Mouse (Mus musculus): ENCODE measurements at regions not wholly inside any gene's neighbourhood (a gene's known extent, or its start where the extent isn't known, plus 50 kb on each side); places are given as distances from the start of the nearest gene placed in this dataset.

DNA sequence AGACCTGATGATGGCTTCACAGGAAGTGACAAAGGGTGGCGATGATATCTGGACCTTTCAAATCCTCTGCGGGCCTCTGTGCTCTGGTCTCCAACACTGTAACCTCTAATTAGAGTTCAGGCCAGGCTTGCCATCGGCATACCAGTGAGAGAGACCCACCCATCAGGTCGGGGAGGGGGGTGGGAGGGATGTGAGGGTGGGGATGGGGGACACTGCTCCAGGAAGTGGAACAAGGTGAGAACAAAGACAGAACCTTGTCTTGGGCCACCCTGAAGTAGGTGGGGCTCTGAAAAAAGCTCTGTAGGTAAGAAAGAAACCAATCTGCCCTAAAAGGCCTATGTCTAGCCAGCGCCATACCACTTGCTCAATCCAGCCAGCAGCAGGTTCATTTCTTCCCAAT, 243.0 kb upstream of the Tle3 start:
- no peak for DNase-seq (ENCODE audit: low spot score in 2 of 2)

DNA sequence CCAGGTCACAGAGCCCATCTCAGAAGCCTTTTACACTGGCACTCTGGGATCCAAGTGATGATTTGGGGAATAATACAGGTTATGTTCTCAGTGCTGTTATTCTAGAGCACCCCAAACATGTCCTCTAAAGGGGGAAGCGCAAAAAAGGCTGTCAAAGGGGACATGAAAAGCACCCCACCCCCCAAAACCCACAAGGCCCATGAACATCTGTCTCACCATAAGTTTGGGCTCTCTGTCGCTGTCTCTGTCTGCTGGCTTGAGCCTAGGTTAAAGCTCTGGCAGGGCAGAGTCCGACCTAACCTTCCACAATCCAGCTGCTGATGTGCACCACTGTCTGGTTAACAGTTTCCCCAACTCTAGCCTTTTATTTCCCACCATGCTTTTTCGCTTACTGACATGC, 241.3 kb upstream of the Tle3 start:
- DNase-seq (ENCODE audit: low spot score in 2 of 2): no peak

DNA sequence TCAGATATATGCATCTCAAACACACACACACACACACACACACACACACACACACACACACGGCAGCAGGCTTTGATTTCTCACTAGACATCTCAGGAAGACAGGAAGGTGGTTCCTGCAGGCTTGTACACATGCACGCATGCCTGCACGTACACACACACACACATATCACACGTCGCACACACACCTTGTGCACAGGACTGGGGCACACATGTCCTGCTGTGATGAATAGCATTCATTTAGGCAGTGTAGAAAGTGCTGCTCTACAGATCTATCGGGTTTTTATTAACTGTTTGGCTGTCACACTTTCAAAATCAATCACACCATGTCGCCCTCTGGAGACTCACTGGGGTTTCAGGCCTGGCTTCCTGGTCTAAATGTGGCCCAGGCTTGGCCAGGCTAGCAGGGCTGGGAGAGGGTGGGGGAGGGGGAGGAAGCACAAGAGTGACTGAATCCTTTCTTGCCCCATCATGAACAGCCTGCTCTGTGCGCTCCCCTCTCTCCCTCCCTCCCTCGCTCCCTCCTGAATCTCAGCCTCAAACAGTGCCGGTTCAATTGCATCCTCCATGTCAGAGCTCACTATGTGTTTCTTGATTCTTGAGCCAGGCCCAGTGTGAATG, 236.8 kb upstream of the Tle3 start:
- no peak for DNase-seq (ENCODE audit: low spot score in 2 of 2)

DNA sequence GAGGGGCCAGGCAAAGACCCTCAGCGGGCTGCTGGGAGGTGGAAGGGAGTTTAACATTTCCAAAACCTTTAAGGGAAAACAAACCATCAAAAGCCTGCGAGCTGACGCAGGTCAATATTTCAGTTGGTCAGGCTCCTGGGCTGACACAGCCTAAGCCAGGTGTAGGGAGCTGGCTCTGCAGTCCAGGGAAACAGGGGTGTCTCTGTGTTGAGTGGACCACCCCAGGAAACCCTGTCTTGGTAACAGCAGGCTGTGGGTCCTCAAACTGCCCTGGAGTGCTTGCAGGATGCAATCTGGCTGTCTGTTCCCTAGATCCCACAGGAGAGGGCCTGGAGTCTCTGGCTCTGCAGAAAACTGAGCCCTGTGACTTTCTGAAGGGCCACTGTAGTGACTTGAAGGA, 236.2 kb upstream of the Tle3 start:
- no peak for DNase-seq (ENCODE audit: low spot score in 2 of 2)

DNA sequence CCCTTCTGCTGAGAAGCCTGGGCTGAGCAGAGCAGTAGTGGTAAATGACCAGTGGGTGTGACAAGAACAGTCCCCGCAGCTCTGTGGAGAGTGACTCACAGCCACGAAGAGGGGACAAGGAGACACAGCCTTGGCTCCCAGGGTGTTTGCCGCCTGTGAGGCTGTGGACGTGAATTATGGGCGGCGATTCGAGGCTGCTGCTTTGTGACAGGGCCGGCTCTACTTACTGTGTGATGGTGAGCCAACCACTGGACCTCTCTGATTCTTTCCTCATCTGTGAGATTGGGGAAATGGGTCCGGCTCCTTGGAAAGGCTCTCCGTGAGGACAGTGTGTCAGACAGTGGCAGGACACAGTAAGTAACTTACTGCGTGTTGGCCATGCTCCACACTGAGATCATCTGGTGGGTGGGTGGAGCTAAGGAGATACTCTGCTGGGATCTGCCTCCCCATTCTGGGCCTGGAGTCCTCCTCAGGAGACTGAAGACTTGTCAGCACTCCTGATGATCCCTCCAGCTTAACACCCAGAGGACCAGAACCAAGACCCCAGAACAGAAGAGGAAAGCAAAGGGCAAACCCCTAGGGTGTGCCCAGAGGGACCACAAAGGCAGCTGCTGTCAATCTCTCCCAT, 233.3 kb upstream of the Tle3 start:
- DNase-seq (ENCODE audit: low spot score in 2 of 2): no peak

DNA sequence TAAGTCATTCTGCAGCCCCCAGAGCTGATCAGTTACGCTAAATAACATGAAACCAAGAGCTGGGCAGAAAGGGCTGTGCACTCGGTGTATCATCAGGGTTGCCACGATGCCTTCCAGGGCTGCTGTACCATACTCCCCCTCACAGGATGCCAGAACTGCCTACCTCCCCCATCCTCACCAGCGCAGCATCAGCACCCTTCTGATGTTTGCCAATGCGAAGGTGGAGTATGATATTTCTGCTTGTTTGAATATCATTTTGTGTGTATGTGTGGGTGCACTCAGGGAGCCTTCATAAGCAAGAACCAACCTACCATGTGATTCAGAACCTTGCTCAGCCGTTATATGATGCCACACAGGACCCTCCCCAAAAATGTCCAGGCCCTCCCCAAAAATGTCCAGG, 229.1 kb upstream of the Tle3 start:
- peak; percentile 51 to 63 for DNase-seq (ENCODE audit: low spot score in 2 of 2)

DNA sequence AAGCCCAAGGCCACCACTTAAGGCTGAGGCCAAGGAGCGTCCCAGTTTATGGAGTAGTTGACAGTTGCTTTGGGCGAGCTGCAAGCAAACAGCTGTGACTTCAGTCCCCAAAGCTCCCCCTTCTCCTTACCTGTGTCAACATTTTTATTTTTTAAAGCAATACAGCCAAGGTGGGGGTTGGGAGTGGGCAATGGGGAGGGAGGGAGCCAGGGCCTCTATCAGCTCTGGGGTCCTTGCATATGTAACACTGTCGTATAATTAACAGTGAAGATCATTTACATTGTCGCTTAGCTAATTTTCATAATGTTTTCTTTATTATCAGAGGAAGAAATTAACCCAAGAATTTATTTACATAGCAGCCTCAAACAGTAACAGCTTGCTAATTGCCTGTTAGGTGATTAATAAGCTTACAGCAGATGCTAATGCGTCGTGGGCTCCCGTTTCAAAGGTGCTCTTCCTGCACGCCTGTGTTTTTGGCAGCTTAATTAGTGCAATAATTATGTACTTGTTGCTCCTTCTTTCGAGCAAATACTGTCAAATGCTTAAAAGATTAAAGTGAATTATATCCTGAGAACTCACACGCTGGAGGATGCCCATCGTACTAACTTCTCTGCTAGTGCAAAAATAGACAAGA, 227.4 kb upstream of the Tle3 start:
- no peak for DNase-seq (ENCODE audit: low spot score in 2 of 2)

DNA sequence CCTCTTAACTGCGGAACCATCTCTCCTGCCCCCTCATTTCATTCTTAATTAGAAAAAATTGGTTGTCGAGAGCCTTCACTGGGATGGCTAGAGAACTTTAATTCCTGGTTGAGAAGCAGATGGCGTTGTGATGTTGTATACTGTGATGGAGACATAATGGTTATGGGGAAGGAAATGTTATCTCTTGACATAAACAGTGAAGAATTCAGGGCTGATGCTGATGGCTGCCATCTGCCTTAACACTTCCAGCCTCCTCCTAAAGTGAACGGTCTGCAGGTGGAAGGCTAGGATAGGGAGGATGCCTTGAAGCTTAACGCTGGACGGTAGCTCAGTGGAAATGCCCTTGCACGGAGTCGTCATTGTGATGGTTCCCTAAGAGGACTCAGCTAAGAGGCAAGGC, 226.4 kb upstream of the Tle3 start:
- DNase-seq (ENCODE audit: low spot score in 2 of 2): no peak

DNA sequence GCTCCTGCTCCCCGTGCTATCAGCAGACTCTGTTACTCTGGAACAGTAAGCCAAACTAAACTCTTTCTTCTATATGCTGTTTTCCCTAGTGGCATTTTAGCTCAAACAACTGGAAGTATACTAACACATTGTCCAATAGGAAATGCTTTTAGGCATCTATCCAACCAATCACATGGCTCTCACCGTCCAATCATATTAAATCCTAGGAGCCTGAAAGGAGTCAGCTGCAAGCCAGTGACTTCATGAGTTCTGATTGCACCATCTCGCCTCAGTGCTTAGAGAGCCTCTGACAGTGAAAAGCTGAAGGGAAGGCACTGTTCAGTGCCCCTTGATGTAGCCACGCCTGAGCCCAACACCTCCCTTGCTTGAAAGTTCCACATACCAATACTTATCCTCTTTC, 221.0 kb upstream of the Tle3 start:
- DNase-seq (ENCODE audit: low spot score in 2 of 2): no peak

DNA sequence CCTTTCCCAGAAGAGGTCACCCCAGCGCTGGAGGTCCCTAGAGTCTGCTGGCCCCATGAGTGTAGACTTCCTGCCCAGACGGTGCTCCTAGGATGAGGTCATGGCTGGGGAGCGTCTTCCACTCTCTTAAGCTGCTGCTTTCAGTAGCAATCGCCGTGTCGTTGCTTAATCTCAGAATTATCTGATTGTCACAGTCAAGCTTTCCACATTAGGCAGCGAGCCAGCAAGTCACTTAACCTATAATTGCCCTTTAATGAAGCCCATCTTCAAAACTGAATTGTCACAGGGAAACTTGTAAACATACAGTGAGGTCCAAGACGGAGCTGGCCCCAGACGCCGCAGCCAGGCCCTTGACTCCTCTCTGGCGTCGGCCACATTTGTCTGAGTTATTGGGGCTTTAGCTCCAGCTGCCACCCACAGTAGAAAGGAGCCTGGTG, 220.2 kb upstream of the Tle3 start:
- DNase-seq (ENCODE audit: low spot score in 2 of 2): no peak

DNA sequence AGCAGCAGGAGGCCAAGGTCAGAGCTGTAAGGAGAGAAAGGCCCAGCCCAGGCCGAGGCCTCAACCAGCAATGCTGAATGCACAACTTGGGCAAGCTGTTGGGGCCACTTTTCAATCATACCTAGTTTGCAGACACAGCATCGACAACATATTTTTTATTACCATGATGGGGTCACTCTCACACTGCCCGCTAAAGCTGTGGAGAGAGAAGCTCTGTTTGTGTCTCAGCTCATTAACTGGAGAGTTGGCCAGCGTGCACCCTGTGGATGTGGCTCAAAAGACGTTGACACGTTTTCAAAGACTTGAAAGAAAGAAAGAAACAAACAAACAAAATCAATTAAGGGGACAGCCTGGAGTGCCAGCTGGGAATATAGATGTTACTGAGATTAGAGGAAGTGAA, 217.4 kb upstream of the Tle3 start:
- no peak for DNase-seq (ENCODE audit: low spot score in 2 of 2)

DNA sequence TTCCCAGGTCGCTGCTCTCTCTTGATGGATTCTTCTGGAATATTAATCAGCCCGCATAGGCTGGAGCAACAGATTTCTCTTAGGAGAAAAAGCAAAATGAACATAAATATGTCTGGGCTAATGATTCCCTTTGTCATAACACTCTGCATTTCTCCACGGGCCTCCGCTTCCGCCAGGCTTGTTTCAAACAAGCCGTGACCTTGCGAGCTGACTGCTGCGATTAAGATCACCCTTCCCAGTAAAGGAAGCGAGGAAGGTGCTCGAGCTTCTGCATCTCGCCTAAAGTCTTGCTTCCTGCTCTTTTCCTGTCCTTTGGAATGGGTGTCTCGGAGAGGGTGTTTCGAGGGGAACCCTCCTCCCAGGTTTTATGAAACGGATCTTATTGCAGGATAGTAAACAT, 216.3 kb upstream of the Tle3 start:
- no peak for DNase-seq (ENCODE audit: low spot score in 2 of 2)

DNA sequence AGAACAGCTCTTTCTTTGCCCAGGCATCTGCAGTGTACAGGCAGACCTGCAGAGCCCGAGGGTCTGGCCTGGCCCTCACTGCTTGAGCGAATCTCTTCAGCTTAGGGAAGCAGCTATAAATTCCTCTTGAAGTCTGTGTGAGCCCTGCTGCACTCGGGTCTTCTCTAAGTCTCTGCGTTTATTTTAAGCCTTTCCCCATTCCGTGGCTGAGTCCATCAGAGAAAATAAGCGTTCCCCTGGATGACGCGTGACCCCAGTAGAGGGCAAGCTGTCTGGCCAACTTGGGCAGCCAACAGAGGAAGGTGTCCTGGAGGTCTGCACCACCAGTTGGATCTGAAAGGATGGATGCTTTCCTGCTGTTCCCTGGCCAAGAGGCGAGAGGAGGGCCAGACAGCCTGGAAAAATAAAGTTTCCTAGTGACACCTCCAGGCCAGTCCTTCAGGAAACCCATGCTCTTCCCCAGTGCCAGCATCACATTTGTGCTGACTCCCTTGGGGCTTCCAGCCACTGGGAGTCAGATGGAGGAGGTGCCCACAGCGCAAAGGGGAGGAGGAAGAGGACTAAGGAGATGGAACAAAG, 213.9 kb upstream of the Tle3 start:
- DNase-seq (ENCODE audit: low spot score in 2 of 2): no peak

DNA sequence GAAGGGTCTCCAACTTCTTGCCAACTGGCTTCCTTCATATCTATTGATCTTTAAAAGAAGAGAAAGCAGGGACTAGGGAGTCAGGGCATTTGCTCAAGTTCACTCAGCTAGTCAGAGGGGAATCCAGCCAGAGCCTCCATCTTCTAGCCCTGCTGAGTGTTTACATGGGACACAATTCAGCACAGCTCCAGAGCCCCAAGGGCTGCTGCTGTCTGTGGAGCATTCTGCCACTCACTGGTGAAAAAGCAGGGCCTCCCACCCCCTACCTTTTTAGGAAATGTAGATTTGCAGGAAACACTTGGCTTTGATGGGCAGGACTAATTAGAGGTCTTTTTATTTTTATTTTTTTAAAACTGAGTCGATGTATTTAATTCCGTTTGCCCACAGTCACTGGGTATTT, 213.0 kb upstream of the Tle3 start:
- DNase-seq (ENCODE audit: low spot score in 2 of 2): no peak

DNA sequence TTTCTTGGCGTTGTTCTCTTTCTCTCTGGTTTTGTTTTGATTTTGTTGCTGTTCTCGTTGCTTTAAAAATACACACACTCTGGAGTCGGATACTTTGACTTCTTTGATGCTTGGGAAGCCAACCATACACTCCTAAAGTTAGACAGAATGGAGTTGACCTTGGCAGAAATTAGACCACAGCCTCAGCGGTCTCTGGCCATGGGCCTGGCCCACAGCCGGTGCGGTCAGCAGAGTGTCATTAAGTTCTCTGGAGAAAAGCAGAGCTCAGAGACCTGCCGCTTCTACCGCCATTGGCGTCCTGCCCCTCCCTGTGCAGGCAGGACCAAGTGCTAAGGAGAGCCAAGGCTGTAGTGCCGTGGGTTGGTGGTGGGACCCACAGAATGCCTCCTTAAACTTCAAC, 212.6 kb upstream of the Tle3 start:
- no peak for DNase-seq (ENCODE audit: low spot score in 2 of 2)

DNA sequence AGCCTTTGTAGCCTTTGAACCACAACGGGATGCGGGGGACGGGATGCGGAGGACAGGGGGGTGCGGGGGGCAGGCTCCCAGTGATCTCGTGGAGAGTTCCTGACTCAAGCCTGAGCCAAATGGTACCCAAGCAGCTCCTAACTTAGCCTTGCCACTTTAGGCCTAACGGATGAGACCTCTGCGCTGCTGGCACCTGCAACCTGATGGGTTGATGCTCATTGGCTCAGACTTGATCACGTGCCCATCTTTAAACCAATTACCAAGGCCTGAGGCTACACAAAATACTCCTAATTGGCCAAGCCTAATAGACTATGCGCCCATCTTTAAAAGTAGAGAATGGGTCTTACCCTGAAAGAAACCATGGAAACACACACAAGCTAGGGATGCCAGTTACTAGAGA, 209.3 kb upstream of the Tle3 start:
- no peak for DNase-seq (ENCODE audit: low spot score in 2 of 2)

DNA sequence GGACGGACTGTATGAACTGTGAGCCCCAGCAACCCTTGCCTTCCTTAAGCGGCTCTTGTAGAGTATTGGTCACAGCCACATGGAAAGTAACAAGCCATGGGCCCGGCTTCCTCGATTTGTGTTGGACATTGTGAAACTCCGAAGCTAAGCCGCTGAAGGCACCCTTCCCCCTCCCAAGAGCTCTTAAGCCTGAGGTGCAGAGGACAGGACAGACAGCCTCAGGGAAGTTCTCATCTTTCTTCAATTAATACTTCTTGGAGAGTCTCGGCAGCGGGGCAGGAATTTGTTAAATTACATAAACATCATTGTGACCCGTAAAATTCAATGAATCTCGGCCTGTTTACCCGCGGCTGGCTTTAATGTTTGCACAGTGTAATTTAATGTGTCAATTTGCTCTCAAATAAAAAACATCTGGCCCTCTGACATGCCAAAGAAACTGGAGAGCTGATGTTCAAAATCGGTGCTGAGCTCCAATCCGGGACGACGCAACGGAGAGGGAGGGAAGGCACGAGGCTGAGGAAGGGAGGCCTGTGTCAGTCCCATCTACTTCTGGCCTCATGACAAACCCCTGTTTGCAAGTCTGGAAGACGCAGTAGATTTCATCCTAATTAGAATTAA, 208.4 kb upstream of the Tle3 start:
- DNase-seq (ENCODE audit: low spot score in 2 of 2): no peak

DNA sequence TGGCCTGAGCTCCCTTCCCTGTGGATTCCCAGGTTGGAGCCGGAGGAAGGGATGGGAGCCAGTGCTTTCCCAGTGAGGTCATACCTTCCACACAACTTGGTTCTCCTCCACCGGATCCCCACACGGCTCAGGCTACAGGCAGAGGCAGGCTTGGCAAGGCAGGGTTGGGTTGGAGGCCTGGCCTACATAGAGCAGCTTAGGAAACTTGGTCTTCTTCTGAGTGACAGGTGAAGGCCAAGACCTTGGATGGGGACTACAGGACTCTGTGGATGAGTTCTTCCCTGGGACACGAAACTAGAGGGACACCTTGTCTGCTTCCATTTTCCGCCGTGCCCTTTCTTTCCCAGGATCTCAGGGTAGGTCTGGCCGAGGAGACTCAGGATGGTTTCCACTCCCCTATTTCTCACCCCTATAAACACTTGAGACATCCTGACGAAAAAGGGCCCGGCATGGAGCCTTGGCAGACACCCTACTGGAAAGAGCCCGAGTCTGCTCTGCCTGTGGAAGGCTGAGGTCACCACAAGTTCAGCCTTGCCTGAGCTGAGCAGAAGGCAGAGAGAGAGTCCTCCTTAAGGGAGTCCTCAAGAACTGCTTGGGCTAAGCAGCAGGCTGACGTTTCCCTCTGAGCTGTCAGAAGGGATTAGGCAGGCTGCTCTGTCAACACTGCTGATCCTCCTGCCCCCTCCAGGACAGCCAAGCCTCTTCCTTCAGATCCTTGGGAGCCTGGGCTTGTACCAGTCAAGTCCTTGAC, 207.5 kb upstream of the Tle3 start:
- DNase-seq (ENCODE audit: low spot score in 2 of 2): no peak

DNA sequence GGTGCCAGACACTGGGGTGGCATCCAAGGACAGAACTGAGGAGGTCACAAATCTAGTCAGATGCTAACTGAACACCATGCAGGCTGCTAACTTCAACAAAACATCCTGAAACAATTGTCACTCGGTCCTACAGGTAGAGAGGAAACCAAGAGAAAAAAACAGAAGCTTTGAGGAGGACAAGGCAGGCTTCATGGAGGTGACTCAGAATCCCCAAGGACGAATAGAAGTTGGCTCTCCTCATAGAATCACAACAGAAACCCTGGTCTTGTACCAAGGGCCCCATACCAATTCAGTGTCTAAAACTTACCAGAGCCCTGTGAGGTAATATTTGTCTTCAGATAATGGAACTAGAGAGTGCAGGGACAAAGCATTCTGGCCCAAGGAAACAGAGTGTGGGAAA, 206.1 kb upstream of the Tle3 start:
- DNase-seq (ENCODE audit: low spot score in 2 of 2): no peak

DNA sequence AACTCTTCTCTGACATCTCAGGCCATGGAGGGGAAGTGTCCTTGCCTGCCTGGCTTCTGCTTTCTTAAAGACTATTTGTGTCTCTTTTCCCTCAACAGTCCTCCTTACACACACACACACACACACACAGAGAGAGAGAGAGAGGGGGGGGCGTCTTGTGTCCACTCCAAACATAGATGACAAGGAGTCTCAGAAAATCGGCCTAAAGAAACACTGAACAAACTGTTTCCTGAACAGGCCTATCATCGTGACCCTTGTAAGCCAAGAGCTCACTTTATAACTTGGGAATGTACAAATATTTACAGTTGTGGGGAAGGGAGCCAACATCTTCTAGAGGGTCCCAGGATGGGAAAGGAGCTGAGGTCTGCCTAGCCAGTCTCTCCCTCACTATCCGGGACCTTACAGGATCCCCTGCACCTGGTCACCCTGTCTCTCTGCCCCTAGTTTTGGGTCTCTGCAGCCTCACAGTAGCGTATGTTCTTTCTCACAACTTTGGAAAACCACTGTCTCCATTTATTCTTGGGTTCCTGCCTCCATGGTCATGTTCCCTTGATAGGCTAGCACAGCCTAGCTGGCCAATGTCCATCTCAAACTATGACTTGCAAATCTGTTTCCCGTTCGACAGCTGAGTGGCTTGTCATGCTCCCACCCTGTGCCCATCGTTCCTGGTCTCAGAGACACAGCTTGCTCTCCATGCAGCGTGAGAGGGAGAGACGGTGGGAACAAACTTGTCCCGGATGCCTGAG, 204.9 kb upstream of the Tle3 start:
- no peak for DNase-seq (ENCODE audit: low spot score in 2 of 2)

DNA sequence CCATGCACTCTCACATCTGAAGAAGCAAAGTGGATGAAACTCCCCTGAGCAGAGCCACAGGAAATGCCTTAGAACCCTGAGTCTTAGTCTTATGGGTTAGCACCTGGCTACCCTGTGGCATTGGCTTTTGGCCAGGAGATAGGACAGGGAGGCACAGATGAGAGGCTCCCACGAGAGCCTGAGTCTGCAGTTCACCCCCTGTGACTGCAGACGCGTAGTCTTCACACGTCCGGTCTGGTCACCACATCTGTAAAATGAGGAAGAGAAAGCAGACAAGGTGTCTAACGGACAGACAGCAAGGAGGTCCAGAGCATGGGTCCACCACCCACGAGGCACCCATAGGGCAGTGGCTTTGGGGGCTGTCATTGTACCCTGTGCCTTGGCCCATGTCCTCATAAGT, 203.2 kb upstream of the Tle3 start:
- DNase-seq (ENCODE audit: low spot score in 2 of 2): peak in 1 of 2 experiments; percentile 16
